Mouse (Mus musculus): ENCODE measurements around the gene Usp30.

Usp30 gene

GRCm38 (mm10) chr5:114065161-114065560 lies at the start of gene Usp30:
Gene Usp30 (plus strand): TSS chr5:114065461.
- no peak for DNase-seq

- no peak for DNase-seq
Observed at GRCm38 (mm10) chr5:114024390-114024789, 40.9 kb upstream of the Usp30 start.

- DNase-seq: no peak
Observed at GRCm38 (mm10) chr5:114024885-114025284, 40.4 kb upstream of the Usp30 start.

GRCm38 (mm10) chr5:114027217-114027944 lies 37.9 kb upstream of the Usp30 start:
- no peak for DNase-seq

- no peak for DNase-seq
Observed at GRCm38 (mm10) chr5:114028111-114028510, 37.1 kb upstream of the Usp30 start.

GRCm38 (mm10) chr5:114030652-114031051 lies 34.6 kb upstream of the Usp30 start:
- DNase-seq: no peak

GRCm38 (mm10) chr5:114032161-114032763 lies 33.0 kb upstream of the Usp30 start:
- DNase-seq: no peak

GRCm38 (mm10) chr5:114034393-114034792 lies 30.9 kb upstream of the Usp30 start:
- DNase-seq: no peak

GRCm38 (mm10) chr5:114035111-114035510 lies 30.1 kb upstream of the Usp30 start:
- no peak for DNase-seq

- DNase-seq: no peak
Observed at GRCm38 (mm10) chr5:114040508-114040907, 24.8 kb upstream of the Usp30 start.

GRCm38 (mm10) chr5:114040911-114041310 lies 24.4 kb upstream of the Usp30 start:
- no peak for DNase-seq

GRCm38 (mm10) chr5:114041327-114041930 lies 23.8 kb upstream of the Usp30 start:
- peak; percentile 68 for DNase-seq

GRCm38 (mm10) chr5:114043800-114044199 lies 21.5 kb upstream of the Usp30 start:
- no peak for DNase-seq

- DNase-seq: peak; percentile 63
Observed at GRCm38 (mm10) chr5:114045134-114045533, 20.1 kb upstream of the Usp30 start.

- no peak for DNase-seq
Observed at GRCm38 (mm10) chr5:114046151-114046550, 19.1 kb upstream of the Usp30 start.

GRCm38 (mm10) chr5:114046604-114047003 lies 18.7 kb upstream of the Usp30 start:
- DNase-seq: no peak

- no peak for DNase-seq
Observed at GRCm38 (mm10) chr5:114047182-114047581, 18.1 kb upstream of the Usp30 start.

- DNase-seq: no peak
Observed at GRCm38 (mm10) chr5:114048731-114049308, 16.4 kb upstream of the Usp30 start.

GRCm38 (mm10) chr5:114052246-114052761 lies 13.0 kb upstream of the Usp30 start:
- peak; percentile 80 for DNase-seq

GRCm38 (mm10) chr5:114057129-114057731 lies 8.0 kb upstream of the Usp30 start:
- no peak for DNase-seq

GRCm38 (mm10) chr5:114061675-114062074 lies 3.6 kb upstream of the Usp30 start:
- no peak for DNase-seq

- DNase-seq: no peak
Observed at GRCm38 (mm10) chr5:114063958-114064357, 1.3 kb upstream of the Usp30 start.

GRCm38 (mm10) chr5:114066601-114067000 lies 1.3 kb downstream of the Usp30 start:
- no peak for DNase-seq
